Mouse (Mus musculus) layer of hippocampus, adult 18-20 months (tissue): ENCODE data around the gene Cdkn2b. TPM values are rescaled to one million over a fixed set of nuclear protein-coding genes. Genes with fewer than 3 reads are reported as not detected.

Experiments
- DNase-seq, 2 experiments: peaks; one replicate each; pipeline ENCODE4 v3.0.0; 2022; ENCODE audit warnings: low spot score in 2 of 2
- total RNA-seq, 2 experiments: library from RNA; stranded (reverse); gene quantifications; 2 replicates each; pipeline ENCODE4 v1.2.3; 2021

The Cdkn2b gene
- total RNA-seq, 2 experiments from 2014 or later, result 1.2 TPM

DNA sequence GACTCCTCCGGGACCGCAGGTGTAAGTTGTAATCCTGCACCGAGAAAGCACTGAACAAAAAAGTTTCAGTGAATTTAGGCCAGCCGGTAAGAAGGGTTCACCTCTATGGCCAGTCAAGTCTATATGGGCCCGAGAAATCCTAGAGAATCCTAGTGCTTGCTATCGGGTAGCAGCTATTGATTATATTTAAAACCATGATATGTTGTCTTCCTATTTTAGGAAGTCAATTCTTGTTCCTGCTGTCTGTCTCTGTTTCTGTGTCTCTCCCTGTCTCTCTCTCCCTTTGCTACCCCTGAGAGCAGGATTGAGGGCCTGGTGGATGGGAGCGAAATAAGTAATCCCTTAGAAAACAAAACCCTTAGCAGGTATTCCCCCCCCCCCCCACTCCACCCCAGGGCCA, 17.3 kb downstream of the Cdkn2b start:
- DNase-seq, result no peak

- no peak for DNase-seq
Observed at GRCm38 (mm10) chr4:89289028-89289427, 21.8 kb downstream of the Cdkn2b start.

DNA sequence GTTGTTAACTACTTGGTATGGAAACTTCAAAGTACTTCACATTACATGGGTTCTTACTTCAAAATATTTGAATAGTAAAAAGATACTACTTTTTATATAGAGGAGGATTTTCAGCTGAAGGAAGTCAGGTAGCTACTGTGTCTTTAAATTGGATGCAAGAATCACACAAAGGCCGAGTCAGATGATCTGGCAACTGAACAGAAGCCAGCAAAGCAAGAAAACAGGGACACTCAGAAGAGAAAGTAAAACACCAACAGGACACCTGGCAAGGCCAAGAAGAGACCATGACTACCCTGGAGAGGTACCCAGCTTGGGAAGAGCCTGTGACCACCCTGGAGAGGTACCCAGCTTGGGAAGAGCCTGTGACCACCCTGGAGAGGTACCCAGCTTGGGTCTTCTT, 24.3 kb downstream of the Cdkn2b start:
- no peak for DNase-seq

GRCm38 (mm10) chr4:89285688-89286087, 25.2 kb downstream of the Cdkn2b start:
- no peak for DNase-seq

DNA sequence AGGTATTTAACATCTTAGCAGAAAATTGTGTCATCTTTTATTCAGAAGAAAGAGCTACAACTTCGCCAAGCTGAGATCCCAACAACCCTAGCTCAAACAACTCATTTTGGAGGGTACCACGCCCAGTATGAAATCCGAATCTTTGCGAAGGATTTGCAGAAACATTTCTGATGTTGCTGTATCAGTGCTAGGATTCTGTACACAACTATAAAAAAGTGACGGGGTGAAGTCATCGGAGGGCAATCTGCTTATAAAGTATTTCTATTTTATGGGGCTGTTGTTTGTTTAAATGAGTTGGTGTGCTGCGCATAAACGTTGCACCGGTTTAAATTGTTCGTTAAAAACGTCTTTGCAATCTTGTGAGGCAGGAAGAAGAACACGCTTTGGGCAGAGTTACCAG, 28.2 kb downstream of the Cdkn2b start:
- no peak for DNase-seq

DNA sequence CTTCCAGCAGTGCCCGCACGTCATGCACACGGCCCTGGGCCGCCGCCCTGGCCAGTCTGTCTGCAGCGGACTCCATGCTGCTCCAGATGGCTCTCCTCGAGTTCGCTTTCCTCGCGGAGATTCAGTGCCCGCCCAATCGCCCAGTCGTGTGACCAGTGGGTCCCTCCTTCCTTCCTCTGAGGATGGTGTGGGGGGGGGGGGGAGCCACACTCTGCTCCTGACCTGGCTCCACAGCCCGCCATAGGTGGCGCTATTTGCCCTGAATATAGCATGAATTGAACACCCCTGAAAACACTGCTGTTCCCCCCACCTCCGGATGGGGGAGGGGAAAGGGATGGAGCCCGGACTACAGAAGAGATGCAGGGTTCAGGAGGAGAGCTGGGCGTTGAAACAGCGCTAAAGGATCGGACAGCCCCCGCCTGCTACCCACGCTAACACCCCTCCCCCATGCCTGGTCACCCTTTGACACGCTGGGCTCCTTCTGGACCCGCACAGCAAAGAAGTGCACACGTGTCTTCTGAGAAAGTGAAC, 28.7 kb downstream of the Cdkn2b start:
- DNase-seq, result no peak

- no peak for DNase-seq
Observed at GRCm38 (mm10) chr4:89281236-89281635, 29.6 kb downstream of the Cdkn2b start.

- DNase-seq, result no peak
Observed at GRCm38 (mm10) chr4:89279641-89280040, 31.2 kb downstream of the Cdkn2b start.

- no peak for DNase-seq
Observed at GRCm38 (mm10) chr4:89277381-89277940, 33.4 kb downstream of the Cdkn2b start.

GRCm38 (mm10) chr4:89276669-89277219, 34.1 kb downstream of the Cdkn2b start:
- no peak for DNase-seq

DNA sequence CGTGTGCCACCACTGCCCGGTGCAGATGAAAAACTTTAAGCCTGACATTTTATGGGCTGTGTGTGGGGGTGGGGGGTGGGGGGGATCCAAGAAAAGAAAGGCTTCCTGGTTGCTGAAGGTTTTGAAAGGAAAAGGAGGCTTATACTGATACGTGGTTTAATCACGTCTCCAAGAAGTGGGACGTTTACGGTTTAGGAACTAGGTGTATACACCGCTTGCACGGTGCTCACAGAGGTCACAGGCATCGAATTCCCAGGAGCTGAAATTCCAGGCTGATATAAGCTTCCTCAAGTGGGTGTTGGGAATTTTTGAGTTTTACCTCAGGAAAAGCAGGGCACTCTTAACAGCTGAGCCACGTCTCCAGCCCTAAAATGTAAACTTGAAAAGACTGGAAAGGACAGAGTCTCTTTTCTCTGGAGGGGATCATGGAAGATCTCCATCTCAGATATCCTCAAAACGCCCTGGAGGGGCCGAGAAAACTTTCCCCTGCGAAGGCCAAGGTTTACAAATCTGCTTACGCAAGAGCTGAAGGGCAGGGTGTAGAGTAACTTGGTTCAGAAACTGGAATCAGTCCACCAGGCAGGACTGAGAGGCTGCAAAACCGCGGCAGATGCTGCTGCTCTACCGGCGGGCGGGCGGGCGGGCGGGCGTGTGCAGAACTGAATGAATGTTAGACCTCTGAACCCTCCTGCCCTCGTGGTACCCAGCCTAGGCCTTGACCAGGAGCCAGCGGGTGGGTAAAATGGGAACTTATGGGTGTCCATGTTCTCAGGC, 34.8 kb downstream of the Cdkn2b start:
- DNase-seq, result no peak

GRCm38 (mm10) chr4:89274829-89275548, 35.9 kb downstream of the Cdkn2b start:
- no peak for DNase-seq

- no peak for DNase-seq
Observed at GRCm38 (mm10) chr4:89274006-89274405, 36.8 kb downstream of the Cdkn2b start.

- no peak for DNase-seq
Observed at GRCm38 (mm10) chr4:89273585-89273984, 37.3 kb downstream of the Cdkn2b start.

DNA sequence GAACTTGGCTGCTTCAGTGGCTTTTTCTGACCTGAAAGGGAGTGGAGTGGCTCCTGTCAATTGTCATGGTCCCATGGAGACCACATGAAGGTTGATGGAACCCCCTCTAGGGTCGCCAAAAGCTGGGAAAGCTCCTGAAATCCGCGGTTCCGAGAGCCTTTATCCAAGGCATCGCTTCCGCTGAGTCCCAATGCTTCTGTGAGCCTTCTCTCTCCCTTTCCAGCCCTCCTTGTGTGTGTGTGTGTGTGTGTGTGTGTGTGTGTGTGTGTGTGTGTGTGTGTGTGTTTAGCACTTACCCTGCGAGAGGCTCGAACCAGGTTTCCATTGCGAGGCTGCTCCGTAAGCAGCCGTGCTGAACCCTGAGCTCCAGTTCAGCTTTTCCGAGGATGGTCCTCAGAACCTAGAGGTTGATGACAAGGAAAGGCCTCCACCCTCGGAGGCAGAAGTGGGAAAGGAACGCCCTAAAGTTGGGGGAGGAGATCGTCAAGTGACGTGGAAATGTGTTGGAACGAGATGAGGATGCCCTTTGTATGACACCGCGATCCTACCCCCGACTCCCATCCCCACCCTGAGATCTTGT, 37.8 kb downstream of the Cdkn2b start:
- no peak for DNase-seq

DNA sequence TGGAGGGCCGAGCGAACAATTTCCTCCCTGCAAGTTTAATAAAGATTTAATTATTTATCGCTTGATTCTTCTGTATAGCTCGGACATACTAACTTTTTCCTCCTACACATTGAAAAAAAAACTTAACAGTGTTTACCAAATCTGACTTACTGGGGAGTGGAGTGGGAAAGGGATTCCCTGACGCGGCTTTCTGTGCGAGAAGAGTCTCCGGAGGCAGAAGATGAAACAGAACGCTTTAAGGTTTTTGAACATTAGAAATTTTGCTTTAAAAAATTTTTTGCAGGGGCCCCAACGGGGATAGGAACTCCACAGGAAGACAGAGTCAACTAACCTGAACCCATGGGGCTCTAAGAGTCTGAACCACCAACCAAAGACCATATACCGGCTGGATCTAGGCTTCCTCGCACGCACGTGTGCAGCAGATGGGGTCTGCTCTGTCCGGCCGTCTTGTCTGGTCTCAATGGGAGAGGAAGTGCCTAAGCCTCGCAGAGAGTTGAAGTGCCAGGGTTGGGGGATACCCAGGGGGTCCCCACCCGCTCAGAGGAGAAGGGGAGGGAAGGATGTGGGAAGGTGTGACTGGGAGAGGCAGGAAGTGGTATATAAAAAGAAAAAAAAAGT, 38.6 kb downstream of the Cdkn2b start:
- no peak for DNase-seq

- DNase-seq, result no peak
Observed at GRCm38 (mm10) chr4:89257768-89258167, 53.1 kb downstream of the Cdkn2b start.
